Mouse (Mus musculus): ENCODE measurements around the gene Lrfn3.

The Lrfn3 gene

DNA sequence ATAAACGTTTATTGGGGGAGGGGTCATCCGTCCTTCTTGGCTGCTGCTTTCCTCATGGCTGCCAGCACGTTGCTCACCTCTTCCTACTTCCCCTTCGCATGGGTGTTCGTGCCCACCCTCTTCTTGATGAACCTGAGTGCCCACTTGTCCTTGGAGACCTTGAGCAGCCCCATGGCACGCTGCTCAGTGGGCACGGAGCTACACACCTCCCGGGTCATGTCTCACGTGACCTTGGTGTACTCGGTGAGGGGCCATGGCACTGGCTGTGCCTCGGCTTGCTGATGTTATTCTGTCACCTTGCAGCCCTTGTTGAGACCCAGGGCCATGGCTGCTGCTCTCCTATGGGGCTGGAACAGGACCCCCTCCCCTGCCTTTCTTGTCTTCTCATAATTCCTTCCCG lies 52.4 kb downstream of the Lrfn3 start:
- DNase-seq = no peak

DNA sequence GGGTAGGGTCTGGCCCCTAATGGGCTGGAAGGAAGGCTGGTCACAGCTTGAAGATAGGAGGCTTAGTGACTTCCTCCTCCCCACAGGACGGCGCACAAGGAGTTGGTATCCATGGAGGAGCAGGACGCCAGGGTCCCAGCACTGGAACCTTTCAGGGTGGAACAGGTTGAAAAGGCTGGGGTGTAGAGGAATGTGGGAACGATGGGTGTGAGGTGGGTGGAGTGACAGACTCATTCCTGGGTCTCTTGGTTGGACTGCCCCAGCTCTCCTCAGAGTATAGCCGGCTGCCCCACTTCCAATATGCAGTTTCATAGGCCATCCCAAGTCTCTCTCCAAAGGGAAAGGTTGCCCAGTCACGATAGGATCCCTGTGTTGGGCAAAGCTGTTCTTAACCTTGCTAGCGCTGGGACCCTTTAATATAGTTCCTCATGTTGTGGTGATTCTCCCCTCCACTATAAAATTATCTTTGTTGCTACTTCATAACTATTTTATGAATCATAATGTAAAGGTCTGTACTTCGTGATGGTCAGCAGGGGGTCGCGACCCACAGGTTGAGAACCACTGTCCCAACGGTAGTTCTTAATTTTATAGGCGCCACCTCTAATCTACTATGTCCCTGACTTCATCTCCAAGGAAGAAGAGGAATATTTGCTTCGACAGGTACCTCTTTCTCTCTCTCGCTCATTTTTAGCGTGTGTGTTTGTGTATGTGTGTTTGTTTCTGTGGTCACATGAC lies 53.0 kb downstream of the Lrfn3 start:
- peak in 1 of 2 experiments; percentile 21 for DNase-seq

DNA sequence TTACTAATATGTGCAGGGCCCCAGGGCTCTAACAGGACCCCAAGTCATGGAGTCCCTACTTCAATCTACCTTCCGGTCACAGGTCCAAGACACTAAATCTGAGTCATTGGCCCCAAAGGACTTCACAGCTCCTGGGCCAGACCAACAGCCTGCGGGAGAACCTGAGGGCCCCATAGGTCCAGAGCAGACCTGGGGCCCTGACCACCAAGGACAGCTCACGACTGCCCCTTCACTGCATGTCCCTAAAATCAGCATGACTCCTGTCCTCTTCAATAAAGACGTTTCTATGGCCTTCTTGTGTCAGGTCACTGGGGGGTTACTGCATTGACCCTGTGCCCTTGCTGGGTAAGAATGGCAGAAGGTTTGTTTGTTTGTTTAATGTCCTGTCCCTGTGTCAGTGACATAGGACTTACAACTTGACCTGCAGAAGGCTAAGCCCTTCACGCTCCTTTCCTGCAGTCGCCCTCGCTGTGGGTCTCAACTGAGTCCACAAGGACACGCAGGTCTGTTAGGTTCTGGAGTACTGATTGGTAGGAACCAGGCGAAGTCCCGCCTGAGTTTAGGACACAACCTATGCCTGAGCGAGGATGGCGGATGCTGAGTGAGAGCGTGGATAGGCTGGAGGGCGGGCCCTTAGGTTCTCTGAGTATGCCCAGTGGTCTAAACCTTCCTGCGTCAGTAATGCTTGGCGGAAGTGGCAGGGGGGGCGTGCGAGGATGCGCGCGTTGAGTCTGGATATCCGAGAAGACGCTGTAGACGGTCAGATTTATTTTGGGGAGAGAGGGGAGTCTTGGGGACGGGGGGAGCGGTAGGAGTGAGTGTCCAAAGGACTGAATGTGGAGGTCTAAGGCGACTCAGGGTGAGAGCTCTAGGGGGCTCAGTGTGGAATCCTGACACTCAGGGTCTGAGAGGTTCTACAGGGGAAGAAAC lies 54.2 kb downstream of the Lrfn3 start, which contains the start of gene Alkbh6:
Gene Alkbh6, plus strand, starts transcription at position 642 of the 930 bp plus-strand sequence.
- DNase-seq = peak; percentile 92 to 94

DNA sequence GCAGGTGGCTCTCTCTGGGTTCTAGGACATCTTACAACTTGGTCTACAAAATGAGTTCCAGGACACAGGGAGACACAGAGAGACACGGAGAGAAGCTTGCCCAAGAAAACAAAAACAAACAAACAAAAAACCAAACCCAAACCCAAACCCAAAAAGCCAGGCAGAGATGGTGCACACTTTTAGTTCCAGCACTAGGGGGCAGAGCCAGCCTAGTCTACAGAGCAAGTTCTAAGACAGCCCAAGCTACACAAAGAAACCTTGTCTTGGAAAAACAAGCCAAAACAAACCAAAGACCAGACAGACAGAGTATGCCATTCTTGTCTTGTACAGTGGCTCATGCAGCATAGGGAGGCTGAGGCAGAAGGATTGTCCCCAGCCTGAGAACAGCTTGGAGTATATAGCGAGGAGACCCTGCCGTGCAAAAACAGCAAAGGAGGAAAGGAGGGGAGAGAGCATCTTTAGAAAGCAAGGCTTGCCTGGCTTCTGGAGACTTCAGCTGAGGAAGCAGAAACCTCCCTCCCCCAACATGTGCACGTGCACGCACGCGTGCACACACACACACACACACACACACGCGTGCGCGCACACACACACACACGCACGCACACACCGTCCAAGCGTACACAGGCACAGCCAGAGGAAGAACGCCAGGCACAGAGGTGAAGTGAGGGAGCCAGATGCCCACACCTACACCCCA lies 56.3 kb downstream of the Lrfn3 start:
- DNase-seq = peak in 1 of 2 experiments; percentile 30
